Mouse (Mus musculus) liver, adult (tissue): ENCODE measurements around the gene Thoc3.

ENCODE experiments used
- GATA4 ChIP-seq: IDR thresholded peaks from 2 replicates; pipeline ENCODE4 v1.6.1; 2014; ENCODE audit warnings: mild to moderate bottlenecking, low read length; ENCODE audit not compliant: insufficient replicate concordance

The Thoc3 gene

GRCm38 (mm10) chr13:54459282-54459681, 9.4 kb downstream of the Thoc3 start:
- TF ChIP-seq GATA4, result no peak

- no peak for TF ChIP-seq GATA4
Measured at GRCm38 (mm10) chr13:54457062-54457461, 11.6 kb downstream of the Thoc3 start.

- no peak for TF ChIP-seq GATA4
Measured at GRCm38 (mm10) chr13:54447496-54448224, 21.0 kb downstream of the Thoc3 start.

GRCm38 (mm10) chr13:54446686-54447495, 21.8 kb downstream of the Thoc3 start:
- no peak for TF ChIP-seq GATA4

- TF ChIP-seq GATA4, result no peak
Measured at GRCm38 (mm10) chr13:54443693-54444092, 25.0 kb downstream of the Thoc3 start.

GRCm38 (mm10) chr13:54439912-54440311, 28.7 kb downstream of the Thoc3 start:
- no peak for TF ChIP-seq GATA4

GRCm38 (mm10) chr13:54438814-54439213, 29.8 kb downstream of the Thoc3 start:
- TF ChIP-seq GATA4, result no peak

GRCm38 (mm10) chr13:54437083-54437482, 31.6 kb downstream of the Thoc3 start:
- TF ChIP-seq GATA4, result no peak

- no peak for TF ChIP-seq GATA4
Measured at GRCm38 (mm10) chr13:54436666-54437065, 32.0 kb downstream of the Thoc3 start.

GRCm38 (mm10) chr13:54431161-54431560, 37.5 kb downstream of the Thoc3 start:
- TF ChIP-seq GATA4, result no peak

- no peak for TF ChIP-seq GATA4
Measured at GRCm38 (mm10) chr13:54430051-54430450, 38.6 kb downstream of the Thoc3 start.

GRCm38 (mm10) chr13:54428771-54429170, 39.9 kb downstream of the Thoc3 start:
- no peak for TF ChIP-seq GATA4

GRCm38 (mm10) chr13:54426781-54427655, 41.6 kb downstream of the Thoc3 start:
- TF ChIP-seq GATA4, result no peak

GRCm38 (mm10) chr13:54425269-54425668, 43.4 kb downstream of the Thoc3 start:
- no peak for TF ChIP-seq GATA4

- no peak for TF ChIP-seq GATA4
Measured at GRCm38 (mm10) chr13:54420226-54420625, 48.4 kb downstream of the Thoc3 start.

GRCm38 (mm10) chr13:54418781-54419327, 49.8 kb downstream of the Thoc3 start:
- TF ChIP-seq GATA4, result no peak

GRCm38 (mm10) chr13:54415059-54415458, 53.6 kb downstream of the Thoc3 start:
- no peak for TF ChIP-seq GATA4
